Mouse (Mus musculus) embryonic fibroblast, embryonic 13.5 days (primary cell): Measurements from ENCODE around the gene Nme7. TPM values are rescaled to one million over a fixed set of nuclear protein-coding genes. Genes with fewer than 3 reads are reported as not detected.

ENCODE experiments used
- H3K27ac ChIP-seq: 2 replicates; pipeline ENCODE4 v1.5.1; 2012; ENCODE audit warnings: low read length, control low read depth, inconsistent platforms; ENCODE audit not compliant: insufficient read depth
- H3K4me1 ChIP-seq: 2 replicates; pipeline ENCODE4 v1.6.1; 2011; ENCODE audit warnings: low read length; ENCODE audit not compliant: control insufficient read depth, insufficient read depth
- H3K4me3 ChIP-seq: 2 replicates; pipeline ENCODE4 v1.5.1; 2011; ENCODE audit warnings: mild to moderate bottlenecking, control low read depth, low read length; ENCODE audit not compliant: insufficient read depth
- CTCF ChIP-seq: IDR thresholded peaks from 2 replicates; pipeline ENCODE4 v1.5.1; 2011; ENCODE audit warnings: mild to moderate bottlenecking, control low read depth, low read length, moderate library complexity, borderline replicate concordance; ENCODE audit not compliant: insufficient read depth
- POLR2A ChIP-seq: IDR thresholded peaks from 2 replicates; pipeline ENCODE4 v1.6.1; 2011; ENCODE audit warnings: low read depth, mild to moderate bottlenecking, control low read depth, low read length, moderate library complexity
- polyA plus RNA-seq: library from polyadenylated mRNA; stranded (reverse); fragments of >200 nt; gene quantifications from 2 replicates; pipeline ENCODE4 v1.2.4, GENCODE M21; 2011; ENCODE audit warnings: low read depth; ENCODE audit not compliant: missing spikeins, insufficient read length

Nme7 gene
- polyA plus RNA-seq, 1 experiment = 20.0 TPM

DNA sequence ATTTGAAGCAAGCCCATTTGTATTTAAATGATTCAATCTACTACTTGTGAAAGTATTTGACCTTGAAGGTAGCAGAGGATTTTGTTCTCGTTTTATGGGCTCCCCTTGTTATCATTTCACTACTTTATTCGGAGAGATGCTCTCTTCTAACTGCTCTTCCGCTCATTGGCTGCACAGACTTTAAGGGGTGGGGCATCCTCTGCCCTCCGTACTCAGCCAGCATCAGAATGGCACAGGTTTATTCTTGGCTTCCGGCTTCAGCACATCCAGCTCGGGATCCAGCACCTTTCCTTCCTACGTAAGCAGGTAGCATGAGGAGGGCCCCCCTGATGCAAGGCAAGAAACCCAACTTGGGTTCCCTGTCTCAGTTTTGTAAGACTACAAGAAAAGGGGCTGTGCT is 69.1 kb downstream of the Nme7 start:
- TF ChIP-seq CTCF (no peak), POLR2A (no peak)

DNA sequence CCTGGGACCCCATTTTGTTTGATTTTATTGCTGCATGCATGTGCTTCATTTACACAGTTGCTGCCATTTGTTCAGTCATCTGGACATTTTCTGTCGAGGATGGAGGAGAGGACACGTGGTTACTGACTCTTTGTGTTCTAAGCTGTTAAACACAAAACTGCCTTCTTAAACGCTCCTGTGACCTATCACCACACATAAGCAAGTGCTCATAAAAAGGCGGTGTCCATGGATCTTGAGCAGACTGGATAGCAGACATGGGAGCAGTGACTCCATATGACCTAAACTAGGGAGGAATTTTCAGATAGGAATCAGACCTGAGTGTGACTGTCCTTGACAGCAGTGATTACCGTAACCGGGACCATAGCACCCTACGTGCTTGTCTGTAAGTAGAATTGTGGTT is 70.1 kb downstream of the Nme7 start:
- no peak for TF ChIP-seq POLR2A
- H3K27ac ChIP-seq = no peak overlapping the region
- no peak overlapping the region for H3K4me3 ChIP-seq
- H3K4me1 ChIP-seq = no peaks in the 10 kb centered on the region

More for the DNA sequence above, 69.1 kb downstream of the Nme7 start:
- H3K4me1 ChIP-seq = no peaks in the 10 kb centered on the region
- no peak overlapping the region for H3K27ac ChIP-seq
- H3K4me3 ChIP-seq = no peak overlapping the region

DNA sequence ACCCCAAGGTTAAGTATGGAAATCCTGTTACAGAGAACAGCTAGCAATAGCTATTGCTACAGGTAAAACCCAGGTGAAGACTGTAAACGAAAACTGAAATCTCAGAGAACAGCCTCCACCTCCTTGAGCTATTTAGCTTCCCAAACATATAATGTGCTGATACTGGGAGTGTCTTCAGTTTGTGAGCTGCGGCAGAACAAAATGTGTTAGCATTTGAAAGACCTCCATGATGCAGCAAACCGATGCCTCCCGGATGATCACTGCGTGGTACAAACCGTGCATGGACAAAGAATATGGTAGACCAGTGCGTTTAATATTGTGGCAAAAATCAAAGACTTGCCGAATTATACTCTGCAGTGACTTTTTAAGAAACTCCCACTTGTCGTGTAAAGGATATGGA is 71.7 kb downstream of the Nme7 start:
- no peaks in the 10 kb centered on the region for H3K4me1 ChIP-seq
- H3K4me3 ChIP-seq = no peak overlapping the region
- H3K27ac ChIP-seq = no peak overlapping the region
- TF ChIP-seq POLR2A (no peak), CTCF (no peak)

GRCm38 (mm10) chr1:164376761-164377487 is 73.0 kb downstream of the Nme7 start:
- TF ChIP-seq POLR2A (no peak), CTCF (no peak)

DNA sequence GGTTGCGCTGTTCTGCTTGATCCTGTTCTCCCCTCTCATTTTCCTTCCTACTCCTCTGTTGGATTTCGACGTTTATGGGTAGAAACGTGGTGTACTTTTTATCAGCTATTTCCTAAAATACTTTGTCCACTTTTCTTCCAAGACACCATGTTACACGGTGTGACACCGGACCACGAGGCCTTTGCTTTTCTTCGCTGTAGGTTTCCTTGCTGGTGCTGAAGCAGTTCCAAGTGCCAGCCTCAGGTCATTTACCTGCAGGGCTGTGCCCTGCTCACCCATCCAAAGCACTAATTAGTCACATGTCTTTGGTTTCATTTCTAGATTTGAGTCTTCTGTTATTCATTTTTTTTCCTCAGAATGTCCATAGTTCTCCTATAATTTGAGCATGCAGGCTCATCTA is 79.7 kb downstream of the Nme7 start:
- Histone ChIP-seq H3K27ac (no peak overlapping the region), H3K4me1 (no peaks in the 10 kb centered on the region), H3K4me3 (no peak overlapping the region)
- TF ChIP-seq CTCF (no peak), POLR2A (no peak)

More at GRCm38 (mm10) chr1:164376761-164377487, 73.0 kb downstream of the Nme7 start:
- Histone ChIP-seq H3K4me3 (no peak overlapping the region), H3K27ac (no peak overlapping the region), H3K4me1 (no peaks in the 10 kb centered on the region)

GRCm38 (mm10) chr1:164384354-164384753 is 80.4 kb downstream of the Nme7 start:
- Histone ChIP-seq H3K4me3 (no peak overlapping the region), H3K27ac (no peak overlapping the region), H3K4me1 (no peaks in the 10 kb centered on the region)
- TF ChIP-seq CTCF (no peak), POLR2A (no peak)

DNA sequence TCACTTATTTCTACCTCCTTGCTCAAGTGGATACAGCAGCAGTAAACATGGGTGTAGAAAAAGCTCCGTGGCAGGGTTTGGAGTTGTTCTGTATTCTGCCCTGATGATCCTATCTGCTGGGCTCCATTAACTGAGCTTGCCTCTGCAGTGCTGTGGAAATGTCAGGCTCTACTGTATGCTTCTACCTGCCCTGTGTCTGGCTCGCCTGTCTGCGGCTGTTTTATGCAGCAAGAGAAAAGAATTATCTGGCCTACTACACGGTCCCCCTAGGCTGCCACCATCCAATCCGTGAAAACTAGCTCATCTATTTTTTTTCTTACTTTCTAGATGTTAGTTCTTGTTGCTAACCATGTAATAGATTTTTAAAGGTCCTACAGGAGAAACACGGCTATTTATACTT is 81.1 kb downstream of the Nme7 start:
- H3K4me1 ChIP-seq = no peaks in the 10 kb centered on the region

GRCm38 (mm10) chr1:164389743-164390142 is 85.8 kb downstream of the Nme7 start:
- Histone ChIP-seq H3K27ac (no peak overlapping the region), H3K4me3 (no peak overlapping the region), H3K4me1 (no peaks in the 10 kb centered on the region)
- TF ChIP-seq POLR2A (no peak), CTCF (no peak)

More for the DNA sequence above, 81.1 kb downstream of the Nme7 start:
- H3K4me3 ChIP-seq = no peak overlapping the region
- H3K27ac ChIP-seq = no peak overlapping the region
- no peak for TF ChIP-seq POLR2A
- no peak for TF ChIP-seq CTCF

DNA sequence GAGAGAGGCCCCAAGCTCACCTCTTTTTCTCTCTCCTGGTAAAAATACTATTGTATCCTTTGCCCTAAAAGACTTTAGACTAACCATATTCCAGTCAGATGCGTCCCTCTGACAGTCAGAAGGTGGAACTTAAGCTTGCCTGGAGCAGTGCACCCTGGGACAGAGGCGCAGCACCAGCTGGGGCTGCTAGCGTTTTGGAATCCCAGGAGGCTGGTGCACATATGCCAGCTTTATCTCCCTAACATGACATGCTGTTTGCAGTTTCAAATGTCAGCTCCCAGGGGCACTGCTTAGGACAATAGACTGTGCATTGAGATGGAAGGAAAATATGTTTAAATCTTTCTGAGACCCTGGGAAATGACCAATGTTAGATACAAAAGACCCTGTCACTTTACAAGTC is 88.3 kb downstream of the Nme7 start:
- Histone ChIP-seq H3K27ac (no peak overlapping the region), H3K4me1 (no peaks in the 10 kb centered on the region), H3K4me3 (no peak overlapping the region)
- TF ChIP-seq CTCF (no peak), POLR2A (no peak)

GRCm38 (mm10) chr1:164395131-164395780 is 91.3 kb downstream of the Nme7 start:
- Histone ChIP-seq H3K4me3 (no peak overlapping the region), H3K27ac (no peak overlapping the region), H3K4me1 (no peaks in the 10 kb centered on the region)
- TF ChIP-seq CTCF (no peak), POLR2A (no peak)
